ENCODE assay signal across 8 mouse cellular contexts in the genomic region with DNA sequence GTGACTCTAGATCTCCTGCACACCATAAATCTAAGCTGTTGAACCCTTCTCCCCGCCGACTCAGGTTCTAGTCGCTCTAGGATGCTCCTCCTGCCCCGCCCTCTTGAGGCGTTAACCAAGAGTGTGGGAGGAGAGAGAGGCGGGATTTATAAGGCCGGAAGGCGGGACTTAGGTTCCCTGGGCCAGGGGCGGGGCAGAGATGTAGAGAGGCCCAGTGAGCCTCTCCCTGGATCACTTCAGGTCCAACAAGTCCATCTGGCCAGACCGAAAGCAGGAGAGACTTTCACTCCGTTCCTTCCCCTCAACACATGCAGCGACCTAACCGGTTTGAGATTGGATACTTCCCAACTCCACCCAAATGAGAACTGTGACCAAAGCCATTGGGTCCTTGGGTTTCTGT. TPM values are rescaled to one million over a fixed set of nuclear protein-coding genes. Genes with fewer than 3 reads are reported as not detected.
A peak's percentile ranks its signal among the peaks of the same experiment; 100 is the strongest.
DNase-seq lines count a peak whose midpoint lies in the region; ATAC-seq lines count a peak whose summit lies in the region.
"Had no signal": no experiment of that assay in that cellular context is flagged by ENCODE, and none has a peak within 500 bp of the region (broad histone marks: within the 10 kb centered on the region; RNA-seq: fewer than 3 reads in every experiment).

No protein-coding gene starts in this region.

- H3K9ac ChIP-seq in intestine, embryonic 15.5 days = no peak overlapping the region

- no peaks in the 10 kb centered on the region for H3K9me3 ChIP-seq in intestine, embryonic 15.5 days

- DNase-seq in spleen, postnatal 36 days (ENCODE audit: low spot score in 2 of 2) = peak; percentile 53 to 64
- DNase-seq in spleen, adult 12 weeks (ENCODE audit: low spot score) = no peak
- peak; percentile 78 for DNase-seq in cerebellum, adult 8-10 months
- peak; percentile 74 for DNase-seq in thymus, postnatal 4 days

- H3K4me1 ChIP-seq in intestine, embryonic 15.5 days (replicated peaks) = peaks cover 30% of the 10 kb centered on the region

- H3K27me3 ChIP-seq in intestine, embryonic 15.5 days (replicated peaks) = peaks cover 39% of the 10 kb centered on the region

- WGBS in intestine, embryonic 15.5 days = 4% methylated on average over 13 of the region's 13 CpGs

- peak; percentile 23 for ATAC-seq in intestine, embryonic 15.5 days
- ATAC-seq in megakaryocyte progenitor cell, adult 5-6 weeks (replicated peaks; ENCODE audit: poor library complexity) = peak; percentile 39
- ATAC-seq in erythroid progenitor cell, adult 5-6 weeks (replicated peaks; ENCODE audit: low FRiP score, poor library complexity, severe bottlenecking) = no peak

- H3K4me2 ChIP-seq in intestine, embryonic 15.5 days (replicated peaks) = no peak overlapping the region; the same call in 1 of the 2 replicates

- no peaks in the 10 kb centered on the region for H3K36me3 ChIP-seq in intestine, embryonic 15.5 days

- H3K27ac ChIP-seq in intestine, embryonic 15.5 days = no peak overlapping the region

- H3K4me3 ChIP-seq in intestine, embryonic 15.5 days (replicated peaks) = no peak overlapping the region
- H3K4me3 ChIP-seq: erythroblast, embryonic 14.5 days had no signal

RNA-seq across cellular contexts. Expression of a gene that starts 4.0 kb away (rescaled TPM):
- polyA plus RNA-seq in intestine, embryonic 15.5 days (2015; fragmentation: Nextera tagmentation; extraction: Ambion mirVana) = 5.6 and 6.9 TPM in 2 replicates
- not detected in 2 replicates for total RNA-seq in megakaryocyte progenitor cell, adult 5-6 weeks (2015)
- not detected in 2 replicates for total RNA-seq in megakaryocyte progenitor cell, adult 5-6 weeks (2017)
- not detected in 2 replicates for total RNA-seq in erythroid progenitor cell, adult 5-6 weeks (2015; ENCODE audit: low replicate concordance)
- not detected in 2 replicates for total RNA-seq in erythroid progenitor cell, adult 5-6 weeks (2017; ENCODE audit: low replicate concordance)

RNA-seq across cellular contexts. Expression of a gene that starts 7.6 kb away (rescaled TPM):
- 1.9 and 2.4 TPM in 2 replicates for polyA plus RNA-seq in intestine, embryonic 15.5 days (2015; fragmentation: Nextera tagmentation; extraction: Ambion mirVana)
- not detected in 2 replicates for total RNA-seq in megakaryocyte progenitor cell, adult 5-6 weeks (2015)
- not detected in 2 replicates for total RNA-seq in megakaryocyte progenitor cell, adult 5-6 weeks (2017)
- total RNA-seq in erythroid progenitor cell, adult 5-6 weeks (2015; ENCODE audit: low replicate concordance) = not detected in 2 replicates
- not detected in 2 replicates for total RNA-seq in erythroid progenitor cell, adult 5-6 weeks (2017; ENCODE audit: low replicate concordance)
- polyA plus RNA-seq: erythroblast, embryonic 14.5 days had no signal

RNA-seq across cellular contexts. Expression of a gene that starts 27.7 kb away (rescaled TPM):
- polyA plus RNA-seq in intestine, embryonic 15.5 days (2015; fragmentation: Nextera tagmentation; extraction: Ambion mirVana) = 0.97 and 1.2 TPM in 2 replicates
- total RNA-seq in megakaryocyte progenitor cell, adult 5-6 weeks (2015) = not detected in 2 replicates
- total RNA-seq in megakaryocyte progenitor cell, adult 5-6 weeks (2017) = not detected in 2 replicates
- total RNA-seq in erythroid progenitor cell, adult 5-6 weeks (2015; ENCODE audit: low replicate concordance) = not detected in 2 replicates
- not detected in 2 replicates for total RNA-seq in erythroid progenitor cell, adult 5-6 weeks (2017; ENCODE audit: low replicate concordance)
- polyA plus RNA-seq: erythroblast, embryonic 14.5 days had no signal

RNA-seq across cellular contexts. Expression of a gene that starts 29.2 kb away (rescaled TPM):
- polyA plus RNA-seq in intestine, embryonic 15.5 days (2015; fragmentation: Nextera tagmentation; extraction: Ambion mirVana) = 20.4 and 29.1 TPM in 2 replicates
- total RNA-seq in megakaryocyte progenitor cell, adult 5-6 weeks (2015) = 1.0 and 1.8 TPM in 2 replicates
- 1.2 and 1.4 TPM in 2 replicates for total RNA-seq in megakaryocyte progenitor cell, adult 5-6 weeks (2017)
- total RNA-seq in erythroid progenitor cell, adult 5-6 weeks (2015; ENCODE audit: low replicate concordance) = not detected in 2 replicates
- total RNA-seq in erythroid progenitor cell, adult 5-6 weeks (2017; ENCODE audit: low replicate concordance) = not detected in 2 replicates

RNA-seq across cellular contexts. Expression of a gene that starts 32.7 kb away (rescaled TPM):
- 195 and 200 TPM in 2 replicates for polyA plus RNA-seq in intestine, embryonic 15.5 days (2015; fragmentation: Nextera tagmentation; extraction: Ambion mirVana)
- 105 and 107 TPM in 2 replicates for total RNA-seq in megakaryocyte progenitor cell, adult 5-6 weeks (2015)
- total RNA-seq in megakaryocyte progenitor cell, adult 5-6 weeks (2017) = 387 and 490 TPM in 2 replicates
- total RNA-seq in erythroid progenitor cell, adult 5-6 weeks (2015; ENCODE audit: low replicate concordance) = 143 and 194 TPM in 2 replicates
- 312 and 348 TPM in 2 replicates for total RNA-seq in erythroid progenitor cell, adult 5-6 weeks (2017; ENCODE audit: low replicate concordance)
